Mouse (Mus musculus): ENCODE results near the gene Pibf1.

DNA sequence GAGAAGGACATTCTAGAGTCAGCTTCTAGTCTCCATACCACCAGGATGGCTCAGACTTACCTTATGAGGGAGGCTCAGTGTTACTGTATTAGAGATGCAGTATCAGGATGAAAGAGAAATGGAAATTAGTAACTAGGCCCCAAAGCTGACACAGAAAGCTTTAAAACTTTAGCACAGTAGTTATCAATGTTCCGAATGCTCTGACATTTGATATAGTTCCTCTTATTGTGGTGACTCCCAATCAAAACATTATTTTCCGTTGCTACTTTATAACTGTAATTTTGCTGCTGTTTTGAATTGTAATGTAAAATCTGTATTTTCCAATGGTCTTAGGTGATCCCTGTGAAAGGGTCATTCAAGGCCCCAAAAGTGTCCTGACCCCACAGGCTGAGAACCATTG, 7.4 kb downstream of the Pibf1 start:
- TF ChIP-seq USF1 (IDR thresholded peaks at IDR 0.05; ENCODE audit: low read depth) (no peak), REST (IDR thresholded peaks at IDR 0.05; ENCODE audit: insufficient read depth, insufficient read length) (no peak), MYOG (IDR thresholded peaks at IDR 0.05; ENCODE audit: control insufficient read depth in 1 of 3, insufficient read depth in 1 of 3, insufficient read length in 2 of 3, low read depth in 2 of 3) (no peak), TCF12 (IDR thresholded peaks at IDR 0.05; ENCODE audit: insufficient read depth, poor library complexity, severe bottlenecking) (no peak), POLR2A (IDR thresholded peaks at IDR 0.05; ENCODE audit: insufficient read length, low read depth) (no peak), MYOD1 (IDR thresholded peaks at IDR 0.05; ENCODE audit: control insufficient read depth in 1 of 3, insufficient read length in 2 of 3, low read depth in 2 of 3) (no peak), MAX (IDR thresholded peaks at IDR 0.05; ENCODE audit: low read depth) (no peak), POLR2AphosphoS2 (IDR thresholded peaks at IDR 0.05; ENCODE audit: insufficient read length, low read depth) (no peak), SRF (IDR thresholded peaks at IDR 0.05; ENCODE audit: control insufficient read depth, insufficient read length, low read depth) (no peak), CEBPB (IDR thresholded peaks at IDR 0.05; ENCODE audit: insufficient read depth, poor library complexity, severe bottlenecking) (no peak), E2F4 (IDR thresholded peaks at IDR 0.05; ENCODE audit: insufficient read depth) (no peak)

All from myocyte (in vitro differentiated cells).